Mouse (Mus musculus): Measurements from ENCODE around the gene Baiap2l1.

- no peak for TF ChIP-seq CTCF (IDR thresholded peaks at IDR 0.05; ENCODE audit: low read depth)
- TF ChIP-seq EP300 (IDR thresholded peaks at IDR 0.05; ENCODE audit: low read depth): no peak
Measured at GRCm38 (mm10) chr5:144238969-144239368, 118.9 kb downstream of the Baiap2l1 start.

Measured in liver, postnatal 0 days (tissue).